Mouse (Mus musculus) kidney, embryonic 15.5 days (tissue): ENCODE results near the gene Igdcc3. TPM values are rescaled to one million over a fixed set of nuclear protein-coding genes. Genes with fewer than 3 reads are reported as not detected.
A peak's percentile ranks its signal among the peaks of the same experiment; 100 is the strongest.
"Not testable (repeated sequence)": the region's sequence is repeated elsewhere in the genome, so short reads cannot be mapped to it uniquely, and the experiment has no call there.

Experiments used
- ATAC-seq: fragments of 200-750 bp; cut with Nextera tagmentation; replicated peaks from 2 replicates; pipeline ENCODE4 v1.8.0; 2017; ENCODE audit warnings: moderate TSS enrichment; ENCODE audit not compliant: low FRiP score
- H3K27ac ChIP-seq: fragments of 300-500 bp; sonication (generic); 2 replicates; pipeline ENCODE4 v1.5.1; 2015; ENCODE audit warnings: mild to moderate bottlenecking, inconsistent platforms
- H3K27me3 ChIP-seq: fragments of 300-500 bp; sonication (generic); 2 replicates; pipeline ENCODE4 v1.6.1; 2015; ENCODE audit warnings: inconsistent platforms
- H3K36me3 ChIP-seq: fragments of 300-500 bp; sonication (generic); 2 replicates; pipeline ENCODE4 v1.6.1; 2015; ENCODE audit warnings: inconsistent platforms
- H3K4me1 ChIP-seq: fragments of 300-500 bp; sonication (generic); 2 replicates; pipeline ENCODE4 v1.6.1; 2015; ENCODE audit warnings: inconsistent platforms
- H3K4me2 ChIP-seq: fragments of 300-500 bp; sonication (generic); 2 replicates; pipeline ENCODE4 v1.6.1; 2015; ENCODE audit warnings: moderate library complexity, mild to moderate bottlenecking, inconsistent platforms
- H3K4me3 ChIP-seq: fragments of 300-500 bp; sonication (generic); replicated peaks from 2 replicates; pipeline ENCODE4 v1.5.1; 2015; ENCODE audit warnings: mild to moderate bottlenecking, inconsistent platforms
- H3K9ac ChIP-seq: fragments of 300-500 bp; sonication (generic); 2 replicates; pipeline ENCODE4 v1.6.1; 2015; ENCODE audit warnings: mild to moderate bottlenecking, inconsistent platforms
- H3K9me3 ChIP-seq: fragments of 300-500 bp; sonication (generic); replicated peaks from 2 replicates; pipeline ENCODE4 v1.6.1; 2016; ENCODE audit warnings: inconsistent platforms
- WGBS: fragments of 180-500 bp; shearing (Covaris S2); methylation state at CpG from one replicate; pipeline ENCODE4 v1.1.7; 2015; ENCODE audit warnings: mixed read lengths; 5-methylcytosine and 5-hydroxymethylcytosine counted together
- polyA plus RNA-seq: library from polyadenylated mRNA; unstranded; fragments of >200 nt; fragmentation: Nextera tagmentation; extraction: Ambion mirVana; gene quantifications from 2 replicates; pipeline ENCODE4 v1.2.1, GENCODE M21; 2015

The Igdcc3 gene
- polyA plus RNA-seq, 1 experiment from 2014 or later: 4.2 TPM

DNA sequence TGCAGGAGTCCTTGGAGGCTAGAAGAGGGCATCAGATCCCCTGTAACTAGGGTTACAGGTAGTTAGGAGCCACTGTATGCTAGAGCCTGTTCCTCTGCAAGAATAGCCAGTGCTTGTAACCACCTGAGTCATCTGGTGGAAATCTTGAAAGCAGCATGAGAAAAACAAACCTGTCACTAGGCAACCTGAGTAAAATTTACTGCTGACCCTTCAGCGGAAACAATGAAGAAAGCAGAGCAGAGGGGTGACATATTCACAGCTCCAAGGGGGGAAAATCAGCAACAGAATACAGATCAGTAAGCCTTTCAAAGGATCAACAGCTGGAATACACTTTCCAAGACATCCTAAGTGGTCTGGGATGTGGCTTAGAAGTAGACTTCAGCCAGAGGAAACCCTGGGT, 70.6 kb downstream of the Igdcc3 start:
- Histone ChIP-seq H3K4me1 (peaks cover 20% of the 10 kb centered on the region), H3K36me3 (no peaks in the 10 kb centered on the region), H3K4me3 (no peak overlapping the region), H3K9me3 (no peaks in the 10 kb centered on the region), H3K9ac (no peak overlapping the region), H3K4me2 (no peak overlapping the region), H3K27me3 (no peaks in the 10 kb centered on the region), H3K27ac (no peak overlapping the region)
- WGBS: 18% methylated on average over 1 of the region's 1 CpGs
- no peak for ATAC-seq

DNA sequence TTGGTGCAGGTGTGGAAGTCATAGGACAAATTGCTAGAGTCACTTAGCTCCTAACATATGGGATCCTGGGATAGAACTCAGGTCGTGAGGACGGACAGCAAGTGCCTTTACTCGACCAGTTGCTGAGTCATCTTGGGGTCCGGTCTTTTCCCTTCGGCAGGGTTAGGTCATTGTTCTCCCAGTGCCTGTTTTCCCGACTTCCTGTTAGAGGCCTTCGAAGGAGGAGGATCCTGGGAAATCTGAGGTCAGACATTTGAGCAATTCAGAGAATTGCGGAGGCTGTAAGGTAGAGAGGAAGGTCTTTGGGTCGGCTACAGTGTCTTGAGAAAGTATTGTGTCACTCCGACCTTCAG, 73.4 kb downstream of the Igdcc3 start:
- H3K9me3 ChIP-seq: no peaks in the 10 kb centered on the region
- WGBS: 18% methylated on average over 10 of the region's 10 CpGs

DNA sequence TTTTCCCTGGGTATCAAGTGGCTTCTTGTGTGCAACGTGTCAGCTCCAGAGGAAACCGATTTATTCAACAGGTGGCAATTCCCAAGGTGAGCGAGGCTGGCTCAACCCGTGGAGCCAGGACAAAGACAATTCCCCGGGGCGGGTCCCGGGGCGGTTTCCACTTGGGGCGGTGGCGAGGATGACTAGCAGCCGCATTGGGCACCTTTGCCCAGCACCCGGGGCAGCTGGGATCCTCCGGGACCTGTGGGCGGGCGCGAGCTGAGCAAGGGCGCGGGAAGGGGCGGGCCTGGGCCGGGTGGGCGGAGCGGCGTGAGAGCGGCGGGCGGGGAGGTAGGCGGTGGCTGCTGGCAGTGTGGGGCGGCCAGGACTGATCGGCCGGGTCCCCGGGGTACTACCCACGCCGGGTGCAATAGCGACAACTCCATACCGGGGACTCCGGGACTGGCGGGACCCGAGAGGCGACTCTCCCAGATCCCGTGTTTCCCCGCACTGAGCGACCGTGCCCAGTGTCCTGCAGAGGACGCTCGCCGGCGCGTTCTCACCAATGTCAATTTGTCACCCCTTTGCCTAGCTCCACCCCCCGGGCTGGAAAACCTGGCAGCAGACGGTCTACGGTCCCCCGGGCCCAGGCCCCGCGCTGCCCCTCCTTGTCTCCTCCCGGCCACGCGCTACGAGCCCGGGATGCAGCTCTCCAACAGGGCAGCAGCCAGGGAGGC, 73.9 kb downstream of the Igdcc3 start:
- Histone ChIP-seq H3K27me3 (no peaks in the 10 kb centered on the region), H3K27ac (peak overlapping the region; percentile 94), H3K4me3 (peak overlapping the region; percentile 73), H3K9ac (peak overlapping the region; percentile 69), H3K4me2 (peak overlapping the region; percentile 93), H3K4me1 (peaks cover 36% of the 10 kb centered on the region), H3K9me3 (no peaks in the 10 kb centered on the region), H3K36me3 (no peaks in the 10 kb centered on the region)
- WGBS: under 1% methylated on average over 59 of the region's 59 CpGs
- ATAC-seq: peak; percentile 96

More for the DNA sequence above, 73.4 kb downstream of the Igdcc3 start:
- Histone ChIP-seq H3K4me2 (peak overlapping the region; percentile 93), H3K36me3 (no peaks in the 10 kb centered on the region), H3K4me3 (peak overlapping the region; percentile 73), H3K27me3 (no peaks in the 10 kb centered on the region), H3K4me1 (peaks cover 36% of the 10 kb centered on the region), H3K9ac (peak overlapping the region; percentile 69), H3K27ac (peak overlapping the region; percentile 94)
- ATAC-seq: no peak; the same call in 1 of the 2 replicates

DNA sequence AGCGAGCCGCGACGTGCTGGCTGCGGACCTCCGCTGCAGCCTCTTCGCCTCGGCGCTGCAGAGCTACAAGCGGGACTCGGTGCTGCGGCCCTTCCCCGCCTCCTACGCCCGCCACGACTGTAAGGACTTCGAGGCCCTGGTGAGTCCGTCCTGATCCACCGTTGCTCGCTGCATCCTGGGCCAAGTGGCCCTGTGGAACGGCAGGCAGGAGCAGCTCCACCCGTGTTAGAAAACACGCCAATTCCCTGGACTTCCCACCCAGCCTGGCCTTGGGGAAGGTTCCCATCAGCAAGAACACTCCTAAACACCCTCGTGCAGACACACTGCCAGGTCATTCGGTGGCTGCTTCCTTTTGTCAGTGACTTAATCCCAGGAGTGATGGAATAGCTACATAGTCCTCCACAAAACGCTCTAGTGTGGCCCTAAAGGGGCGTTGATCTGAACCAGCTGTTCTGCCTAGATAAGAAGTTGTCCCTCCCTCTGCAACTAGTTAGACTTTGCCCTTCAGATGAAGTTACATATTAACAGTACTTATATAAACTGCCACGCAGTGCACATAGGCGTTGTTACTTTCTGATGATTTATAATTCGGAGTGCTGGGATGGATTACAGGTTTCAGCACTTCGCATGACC, 74.6 kb downstream of the Igdcc3 start:
- H3K36me3 ChIP-seq: no peaks in the 10 kb centered on the region
- H3K4me1 ChIP-seq: peaks cover 36% of the 10 kb centered on the region
- peak overlapping the region; percentile 93 for H3K4me2 ChIP-seq
- peak overlapping the region; percentile 69 for H3K9ac ChIP-seq
- H3K27ac ChIP-seq: peak overlapping the region; percentile 94
- WGBS: 4% methylated on average over 31 of the region's 31 CpGs
- H3K4me3 ChIP-seq: peak overlapping the region; percentile 73
- no peaks in the 10 kb centered on the region for H3K9me3 ChIP-seq
- peak; percentile 67 for ATAC-seq
- no peaks in the 10 kb centered on the region for H3K27me3 ChIP-seq

DNA sequence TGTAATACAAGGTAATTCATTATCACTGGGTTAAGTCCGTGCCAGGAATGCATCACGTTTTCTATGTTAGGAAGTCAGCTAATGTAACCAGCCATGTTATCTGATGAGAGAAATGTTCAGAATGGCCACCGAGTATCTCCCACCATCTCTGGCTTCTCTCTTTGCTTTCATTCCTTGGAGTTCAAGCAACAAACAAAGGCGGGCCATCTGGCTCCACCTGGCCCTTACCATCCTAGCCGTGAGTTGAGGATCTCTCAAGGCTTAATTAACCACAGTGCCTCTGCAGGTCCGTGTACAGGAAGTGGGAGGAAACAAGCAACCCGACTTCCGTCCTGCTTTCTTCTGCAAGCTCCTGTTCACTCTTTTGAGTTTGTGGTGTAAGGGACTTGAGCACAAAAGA, 76.0 kb downstream of the Igdcc3 start:
- Histone ChIP-seq H3K4me1 (peaks cover 36% of the 10 kb centered on the region), H3K36me3 (no peaks in the 10 kb centered on the region), H3K4me3 (no peak overlapping the region), H3K4me2 (0 out of 2 replicates have a peak overlapping the region, but pooled peaks have one; percentile 26), H3K9me3 (no peaks in the 10 kb centered on the region), H3K27me3 (no peaks in the 10 kb centered on the region), H3K9ac (no peak overlapping the region), H3K27ac (no peak overlapping the region)
- ATAC-seq: no peak
- WGBS: 39% methylated on average over 8 of the region's 8 CpGs

DNA sequence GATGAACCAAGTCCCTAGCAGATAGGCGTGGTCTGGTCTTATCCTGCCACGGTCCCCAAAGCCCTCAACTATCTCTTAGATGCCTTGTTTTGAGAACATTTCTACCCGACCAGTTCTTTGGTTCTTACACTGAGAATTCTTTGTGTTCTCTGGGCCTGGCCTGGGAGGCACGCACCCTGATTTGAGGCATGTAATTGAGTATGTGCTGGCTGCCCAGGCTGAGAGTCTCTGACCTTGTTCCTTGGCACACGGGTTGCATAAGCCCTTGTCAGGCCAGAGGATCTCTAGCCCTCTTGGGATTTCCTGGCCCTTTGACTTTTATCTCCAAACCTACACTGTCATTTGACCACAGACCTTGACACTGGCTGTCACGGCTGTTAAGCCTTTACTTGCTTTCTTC, 76.7 kb downstream of the Igdcc3 start:
- Histone ChIP-seq H3K9ac (no peak overlapping the region), H3K9me3 (no peaks in the 10 kb centered on the region), H3K4me1 (peaks cover 36% of the 10 kb centered on the region), H3K4me3 (no peak overlapping the region), H3K4me2 (no peak overlapping the region), H3K27me3 (no peaks in the 10 kb centered on the region), H3K27ac (0 out of 2 replicates have a peak overlapping the region, but pooled peaks have one; percentile 16), H3K36me3 (no peaks in the 10 kb centered on the region)
- 45% methylated on average over 6 of the region's 6 CpGs for WGBS
- ATAC-seq: no peak

DNA sequence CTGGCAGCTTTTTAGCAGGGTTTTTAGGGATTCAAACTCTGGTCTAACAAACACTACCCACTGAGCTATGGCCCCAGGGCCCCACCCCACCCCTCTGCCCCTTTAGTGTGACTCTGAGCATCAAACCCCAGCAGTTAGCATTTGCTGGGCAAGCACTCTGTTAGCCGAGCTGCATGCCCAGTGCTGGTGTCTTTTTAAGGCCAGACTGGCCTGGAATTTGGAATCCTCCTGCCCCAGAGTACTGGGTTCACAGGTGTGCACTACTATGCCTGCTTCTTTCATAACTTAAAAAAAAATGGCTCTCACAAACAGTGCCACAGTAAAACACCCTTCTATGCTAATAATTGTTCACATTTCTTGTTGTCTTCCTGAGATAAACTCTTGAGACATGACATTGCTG, 77.9 kb downstream of the Igdcc3 start:
- 67% methylated on average over 1 of the region's 1 CpGs for WGBS
- no peak overlapping the region for H3K9ac ChIP-seq
- no peaks in the 10 kb centered on the region for H3K27me3 ChIP-seq
- H3K4me3 ChIP-seq: no peak overlapping the region
- no peak overlapping the region for H3K4me2 ChIP-seq
- no peaks in the 10 kb centered on the region for H3K36me3 ChIP-seq
- no peak for ATAC-seq
- peaks cover 36% of the 10 kb centered on the region for H3K4me1 ChIP-seq
- H3K9me3 ChIP-seq: no peaks in the 10 kb centered on the region
- H3K27ac ChIP-seq: no peak overlapping the region

DNA sequence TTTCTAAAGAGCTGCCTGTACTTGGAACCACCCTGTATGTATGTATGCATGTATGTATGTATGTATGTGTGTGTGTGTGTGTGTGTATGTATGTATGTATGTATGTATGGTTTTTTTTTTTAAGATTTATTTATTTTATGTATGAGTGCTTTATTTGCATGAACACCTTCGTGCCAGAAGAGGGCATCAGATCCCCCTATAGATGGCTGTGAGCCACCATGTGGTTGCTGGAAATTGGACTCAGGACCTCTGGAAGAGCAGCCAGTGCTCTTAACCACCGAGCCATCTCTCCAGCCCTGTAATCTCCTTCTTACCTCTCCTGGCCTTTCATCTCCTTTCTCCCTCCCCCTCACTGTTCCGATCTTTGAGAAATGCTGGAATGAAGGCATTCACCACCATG, 79.4 kb downstream of the Igdcc3 start:
- not testable (repeated sequence) for H3K27me3 ChIP-seq, H3K4me2 ChIP-seq, H3K27ac ChIP-seq, H3K4me3 ChIP-seq, ATAC-seq, H3K9ac ChIP-seq, H3K36me3 ChIP-seq, H3K9me3 ChIP-seq
- WGBS: 51% methylated on average over 3 of the region's 3 CpGs
- peaks cover 28% of the 10 kb centered on the region for H3K4me1 ChIP-seq

DNA sequence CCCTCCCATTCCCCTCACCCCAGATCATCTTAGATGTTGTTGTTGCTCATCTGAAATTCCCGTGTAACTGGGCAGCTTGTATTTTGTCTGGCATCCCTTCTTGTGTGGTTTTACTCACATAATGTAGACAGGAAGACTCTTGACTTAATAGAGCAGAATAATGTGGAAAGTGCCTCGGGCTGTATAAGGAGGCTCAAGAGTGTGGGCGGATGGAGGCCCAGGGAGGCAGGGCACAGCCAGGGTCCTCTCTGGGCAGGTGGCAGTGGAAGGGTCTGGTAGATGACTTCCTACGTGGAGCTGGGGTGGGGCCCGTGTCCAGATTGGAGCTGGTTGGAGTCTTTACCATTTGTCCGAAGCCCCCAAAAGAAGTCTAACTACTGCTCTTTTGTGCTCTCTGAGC, 82.9 kb downstream of the Igdcc3 start:
- Histone ChIP-seq H3K4me3 (no peak overlapping the region), H3K9me3 (no peaks in the 10 kb centered on the region), H3K4me2 (no peak overlapping the region), H3K9ac (no peak overlapping the region), H3K27ac (no peak overlapping the region), H3K36me3 (peaks cover 4% of the 10 kb centered on the region; the same call in 1 of the 2 replicates), H3K4me1 (no peaks in the 10 kb centered on the region), H3K27me3 (no peaks in the 10 kb centered on the region)
- WGBS: 76% methylated on average over 6 of the region's 6 CpGs
- ATAC-seq: no peak

DNA sequence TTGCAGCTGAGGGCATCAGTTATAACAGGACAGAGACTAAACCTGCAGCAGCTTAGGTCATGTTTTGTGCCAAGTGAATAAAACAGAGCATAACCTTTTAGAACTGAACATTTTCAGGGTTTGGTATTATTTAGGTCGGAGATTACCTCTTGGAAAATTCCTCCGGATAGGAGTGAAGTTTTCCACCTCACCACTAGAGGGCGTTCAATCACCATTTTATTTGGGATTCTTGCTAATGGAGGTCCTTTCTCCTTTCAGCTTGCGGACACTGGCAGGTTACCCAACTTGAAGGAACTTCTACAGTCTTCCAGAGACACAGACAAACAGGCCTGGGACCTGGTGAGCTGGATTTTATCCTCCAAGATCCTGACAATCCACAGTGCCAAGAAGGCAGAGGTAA, 84.8 kb downstream of the Igdcc3 start:
- H3K27ac ChIP-seq: no peak overlapping the region
- H3K4me1 ChIP-seq: no peaks in the 10 kb centered on the region
- no peak for ATAC-seq
- no peaks in the 10 kb centered on the region for H3K9me3 ChIP-seq
- WGBS: 39% methylated on average over 4 of the region's 4 CpGs
- no peak overlapping the region for H3K4me2 ChIP-seq
- H3K4me3 ChIP-seq: no peak overlapping the region
- H3K36me3 ChIP-seq: peaks cover 13% of the 10 kb centered on the region; the same call in 1 of the 2 replicates
- no peaks in the 10 kb centered on the region for H3K27me3 ChIP-seq
- no peak overlapping the region for H3K9ac ChIP-seq

DNA sequence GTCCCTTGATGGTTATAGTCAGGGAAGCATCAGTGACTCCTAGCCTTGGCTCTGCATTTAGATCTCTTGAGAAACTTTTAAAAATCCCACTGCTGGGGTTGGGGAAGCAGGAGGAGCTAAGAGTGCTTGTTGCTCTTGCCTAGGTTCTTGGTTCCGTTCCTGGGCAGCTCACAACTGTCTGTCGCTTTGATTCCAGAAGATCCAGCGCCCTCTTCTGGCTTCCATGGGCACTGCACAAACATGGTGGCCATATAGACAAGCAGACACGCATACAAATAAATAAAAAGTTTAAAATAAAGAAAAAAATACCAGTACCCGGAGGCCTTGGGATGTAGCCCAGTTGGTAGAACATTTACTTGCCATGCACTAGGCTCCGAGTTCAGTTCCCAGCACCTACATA, 89.3 kb downstream of the Igdcc3 start:
- ATAC-seq: no peak
- no peaks in the 10 kb centered on the region for H3K27me3 ChIP-seq
- no peak overlapping the region for H3K4me2 ChIP-seq
- H3K4me3 ChIP-seq: no peak overlapping the region
- H3K27ac ChIP-seq: no peak overlapping the region
- H3K9ac ChIP-seq: no peak overlapping the region
- H3K36me3 ChIP-seq: peaks cover 22% of the 10 kb centered on the region; the same call in 1 of the 2 replicates
- WGBS: 77% methylated on average over 6 of the region's 6 CpGs
- H3K9me3 ChIP-seq: no peaks in the 10 kb centered on the region
- H3K4me1 ChIP-seq: no peaks in the 10 kb centered on the region

DNA sequence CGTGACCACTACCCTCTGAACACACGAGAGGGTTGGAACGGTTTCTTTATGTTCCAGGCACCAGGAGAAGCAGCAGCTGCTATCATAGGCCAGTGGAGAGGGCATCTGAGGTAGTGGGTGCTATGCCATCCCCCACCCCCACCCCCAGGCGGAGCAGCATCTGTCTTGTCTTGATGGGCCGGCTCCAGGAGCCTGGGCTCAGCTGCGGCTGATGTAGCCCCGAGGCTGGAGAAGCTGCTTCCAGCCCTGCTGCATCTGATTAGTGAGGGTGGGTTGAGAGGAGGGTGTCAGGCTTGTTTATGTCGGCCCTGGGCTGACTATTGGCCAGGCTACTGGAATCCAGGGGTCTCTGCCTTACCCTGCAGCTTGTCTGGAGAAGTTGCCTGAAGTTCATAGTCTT, 90.3 kb downstream of the Igdcc3 start:
- Histone ChIP-seq H3K4me1 (no peaks in the 10 kb centered on the region), H3K9me3 (no peaks in the 10 kb centered on the region), H3K9ac (no peak overlapping the region), H3K36me3 (peaks cover 23% of the 10 kb centered on the region), H3K4me2 (no peak overlapping the region), H3K27ac (no peak overlapping the region), H3K4me3 (no peak overlapping the region), H3K27me3 (no peaks in the 10 kb centered on the region)
- ATAC-seq: no peak
- 77% methylated on average over 8 of the region's 8 CpGs for WGBS
